Mouse (Mus musculus) stomach, postnatal 0 days (tissue): ENCODE data around the gene Adam6b. TPM values are rescaled to one million over a fixed set of nuclear protein-coding genes. Genes with fewer than 3 reads are reported as not detected.
"Not testable (repeated sequence)": the region's sequence is repeated elsewhere in the genome, so short reads cannot be mapped to it uniquely, and the experiment has no call there.

Source experiments
- ATAC-seq: fragments of 200-750 bp; cut with Nextera tagmentation; 2 replicates; pipeline ENCODE4 v1.8.0; 2017; ENCODE audit not compliant: low FRiP score, low TSS enrichment
- DNase-seq: peaks from one replicate; pipeline ENCODE4 v3.0.0-alpha.2; 2016; ENCODE audit warnings: low spot score
- H3K27ac ChIP-seq: fragments of 300-500 bp; sonication (generic); replicated peaks from 2 replicates; pipeline ENCODE4 v1.5.1; 2014; ENCODE audit warnings: mild to moderate bottlenecking, control low read depth
- H3K27me3 ChIP-seq: fragments of 300-500 bp; sonication (generic); 2 replicates; pipeline ENCODE4 v1.6.1; 2014; ENCODE audit warnings: low read length; ENCODE audit not compliant: control insufficient read depth, insufficient read depth
- H3K36me3 ChIP-seq: fragments of 300-500 bp; sonication (generic); 2 replicates; pipeline ENCODE4 v1.6.1; 2014; ENCODE audit warnings: low read length, mixed read lengths; ENCODE audit not compliant: control insufficient read depth, insufficient read depth
- H3K4me1 ChIP-seq: fragments of 300-500 bp; sonication (generic); replicated peaks from 2 replicates; pipeline ENCODE4 v1.6.1; 2014; ENCODE audit warnings: antibody characterized with exemption; ENCODE audit not compliant: control insufficient read depth, insufficient read depth
- H3K4me2 ChIP-seq: fragments of 300-500 bp; sonication (generic); replicated peaks from 2 replicates; pipeline ENCODE4 v1.6.1; 2014; ENCODE audit warnings: low read depth, mild to moderate bottlenecking, control low read depth, moderate library complexity
- H3K4me3 ChIP-seq: fragments of 300-500 bp; sonication (generic); 2 replicates; pipeline ENCODE4 v1.5.1; 2014; ENCODE audit warnings: low read depth, low read length, control low read depth
- H3K9ac ChIP-seq: fragments of 300-500 bp; sonication (generic); 2 replicates; pipeline ENCODE4 v1.6.1; 2014; ENCODE audit warnings: mild to moderate bottlenecking, low read length, control low read depth, mixed read lengths
- H3K9me3 ChIP-seq: fragments of 300-500 bp; sonication (generic); 2 replicates; pipeline ENCODE4 v1.6.1; 2016; ENCODE audit warnings: low read length; ENCODE audit not compliant: control insufficient read depth
- CTCF ChIP-seq: IDR thresholded peaks from 2 replicates; pipeline ENCODE4 v1.5.1; 2016; ENCODE audit warnings: antibody characterized with exemption, low read depth, mild to moderate bottlenecking, moderate library complexity
- EP300 ChIP-seq: optimal IDR thresholded peaks from 2 replicates; pipeline ENCODE3; 2016; ENCODE audit warnings: antibody characterized with exemption
- WGBS: fragments of 180-500 bp; shearing (Covaris S2); extraction: QIAGEN DNeasy Blood & Tissue Kit; methylation state at CpG from one replicate; pipeline ENCODE4 v1.1.7; 2014; 5-methylcytosine and 5-hydroxymethylcytosine counted together
- polyA plus RNA-seq: library from polyadenylated mRNA; unstranded; fragments of >200 nt; fragmentation: Nextera tagmentation; extraction: Ambion mirVana; gene quantifications from 2 replicates; pipeline ENCODE4 v1.2.1, GENCODE M21; 2015

Gene Adam6b
- not detected in 2 replicates for polyA plus RNA-seq

DNA sequence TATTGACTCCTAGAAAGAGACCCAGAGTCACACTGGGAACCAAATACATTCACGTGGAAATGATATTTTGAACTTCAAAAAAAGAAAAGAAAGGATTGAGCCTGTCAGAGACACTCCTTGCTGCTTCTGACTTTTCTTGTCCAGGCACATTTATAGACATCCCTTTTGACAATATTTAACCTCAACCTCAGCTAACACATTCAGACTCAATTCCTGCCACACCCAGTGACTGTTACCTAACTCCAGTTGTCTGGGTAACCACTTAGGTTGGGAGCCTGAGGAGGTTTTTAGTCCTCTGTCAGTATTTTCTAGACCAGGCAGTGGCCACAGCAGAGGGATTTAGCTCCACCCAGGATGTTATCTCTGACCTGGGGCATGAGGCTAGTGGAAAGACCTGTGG, at the start of gene Adam6b:
Gene Adam6b, plus strand, starts transcription at position 301 of the 400 bp plus-strand sequence.
- H3K9ac ChIP-seq, H3K27me3 ChIP-seq, DNase-seq, H3K4me3 ChIP-seq, ATAC-seq, H3K4me2 ChIP-seq, H3K27ac ChIP-seq, H3K9me3 ChIP-seq, H3K4me1 ChIP-seq, H3K36me3 ChIP-seq: not testable (repeated sequence)
- WGBS: no CpG with 5 or more reads among the region's 1 CpGs

DNA sequence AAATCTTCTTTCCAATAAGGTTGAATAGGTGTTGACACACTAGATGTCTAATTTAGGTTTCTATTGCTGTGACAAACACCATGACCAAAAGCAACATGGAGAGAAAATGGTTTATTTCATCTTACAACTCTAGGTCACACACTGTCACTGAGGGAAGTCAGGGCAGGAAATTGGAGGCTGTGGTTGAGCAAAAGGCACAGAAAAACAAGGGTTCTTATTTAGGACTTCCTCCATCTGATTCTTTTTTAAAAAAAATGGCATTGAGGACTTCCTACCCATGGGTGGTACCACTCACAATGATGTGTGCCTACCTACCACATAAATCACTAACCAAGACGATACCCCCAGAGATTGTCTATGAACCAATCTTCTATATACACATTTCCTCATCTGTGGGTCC, 43.2 kb upstream of the Adam6b start:
- Histone ChIP-seq H3K27me3 (no peaks in the 10 kb centered on the region), H3K9ac (no peak overlapping the region), H3K4me1 (no peaks in the 10 kb centered on the region), H3K27ac (no peak overlapping the region), H3K36me3 (no peaks in the 10 kb centered on the region), H3K4me2 (no peak overlapping the region), H3K4me3 (no peak overlapping the region), H3K9me3 (no peaks in the 10 kb centered on the region)
- 76% methylated on average over 1 of the region's 1 CpGs for WGBS
- TF ChIP-seq CTCF: no peak
- TF ChIP-seq EP300: no peak
- ATAC-seq (no peak), DNase-seq (no peak)

DNA sequence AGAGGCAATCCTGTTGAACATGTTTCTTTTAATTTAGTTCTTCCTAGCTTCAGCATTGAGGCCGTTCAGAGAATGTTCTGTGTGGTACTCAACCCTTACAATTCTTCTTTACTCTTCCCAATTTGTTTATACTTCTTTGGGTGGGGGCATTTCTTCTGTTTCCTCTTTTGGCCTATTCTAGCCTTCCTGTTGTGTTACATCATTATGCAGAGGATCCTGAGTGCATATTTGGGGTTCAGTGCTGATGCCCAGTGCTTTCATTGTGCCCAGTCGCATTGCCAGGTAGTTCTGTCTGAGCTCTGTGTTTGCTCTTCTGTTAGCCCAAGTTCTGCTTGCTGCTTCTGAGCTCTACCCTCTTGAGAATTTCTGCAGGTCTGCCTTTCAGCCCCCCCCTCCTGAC, 13.1 kb upstream of the Adam6b start:
- ATAC-seq (no peak), DNase-seq (no peak)
- Histone ChIP-seq H3K4me2 (no peak overlapping the region), H3K27ac (no peak overlapping the region), H3K4me1 (no peaks in the 10 kb centered on the region), H3K9me3 (no peaks in the 10 kb centered on the region), H3K27me3 (no peaks in the 10 kb centered on the region), H3K9ac (no peak overlapping the region), H3K4me3 (no peak overlapping the region), H3K36me3 (no peaks in the 10 kb centered on the region)
- no peak for TF ChIP-seq EP300
- TF ChIP-seq CTCF: no peak
- WGBS: 70% methylated on average over 2 of the region's 2 CpGs

DNA sequence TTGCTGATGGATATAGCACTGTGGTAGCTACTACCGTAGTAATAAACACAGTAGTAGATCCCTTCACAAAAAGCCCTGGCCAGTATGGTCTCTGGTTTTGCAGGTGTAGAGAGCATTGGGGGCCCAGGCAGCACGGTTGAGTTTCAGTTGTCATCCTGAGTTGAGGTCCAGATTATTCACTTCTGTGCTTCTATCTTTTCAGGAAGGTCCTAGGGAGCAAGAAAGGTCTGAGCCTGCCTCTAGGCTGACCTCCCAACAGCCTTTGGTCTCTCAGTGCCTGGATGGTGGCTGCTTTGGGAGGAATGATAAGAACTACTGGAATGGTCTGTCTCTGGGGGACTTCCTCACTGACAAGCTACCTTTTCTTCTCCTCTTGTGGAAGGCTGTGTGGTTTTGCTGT, 7.2 kb upstream of the Adam6b start:
- H3K4me1 ChIP-seq: no peaks in the 10 kb centered on the region
- no peak overlapping the region for H3K4me3 ChIP-seq
- ATAC-seq (no peak), DNase-seq (no peak)
- H3K9ac ChIP-seq: no peak overlapping the region
- no peak overlapping the region for H3K27ac ChIP-seq
- WGBS: 83% methylated on average over 2 of the region's 2 CpGs
- no peaks in the 10 kb centered on the region for H3K36me3 ChIP-seq
- H3K27me3 ChIP-seq: no peaks in the 10 kb centered on the region
- no peaks in the 10 kb centered on the region for H3K9me3 ChIP-seq
- H3K4me2 ChIP-seq: no peak overlapping the region
- no peak for TF ChIP-seq EP300
- no peak for TF ChIP-seq CTCF

DNA sequence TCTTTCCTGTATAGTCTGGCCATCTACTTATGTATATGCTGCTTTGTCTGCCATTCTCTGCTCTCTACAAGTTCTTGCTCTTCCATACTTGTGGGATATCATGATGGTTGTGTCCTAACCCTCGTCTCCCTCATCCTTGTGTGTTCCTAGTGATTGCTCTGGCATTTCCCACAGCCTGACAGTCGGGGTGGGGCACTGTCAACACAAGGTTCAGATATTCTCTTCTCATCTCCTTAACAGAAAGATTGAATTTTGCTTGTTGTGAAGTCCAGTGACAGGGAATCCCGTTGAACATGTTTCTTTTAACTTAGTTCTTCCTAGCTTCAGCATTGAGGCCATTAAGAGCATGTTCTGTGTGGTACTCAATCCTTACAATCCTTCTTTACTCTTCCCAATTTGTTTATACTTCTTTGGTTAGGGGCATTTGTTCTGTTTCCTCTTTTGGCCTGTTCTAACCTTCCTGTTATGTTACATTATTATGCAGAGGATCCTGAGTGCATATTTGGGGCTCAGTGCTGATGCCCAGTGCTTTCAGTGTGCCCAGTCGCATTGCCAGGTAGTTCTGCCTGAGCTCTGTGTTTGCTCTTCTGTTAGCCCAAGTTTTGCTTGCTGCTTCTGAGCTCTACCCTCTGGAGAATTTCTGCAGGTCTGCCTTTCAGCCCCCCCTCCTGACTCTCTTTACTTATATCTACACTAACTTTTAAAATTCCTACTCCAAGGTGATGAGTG, 6.5 kb upstream of the Adam6b start:
- Histone ChIP-seq H3K27ac (no peak overlapping the region), H3K4me1 (no peaks in the 10 kb centered on the region), H3K9me3 (no peaks in the 10 kb centered on the region), H3K9ac (no peak overlapping the region), H3K36me3 (no peaks in the 10 kb centered on the region), H3K4me2 (no peak overlapping the region), H3K27me3 (no peaks in the 10 kb centered on the region), H3K4me3 (no peak overlapping the region)
- ATAC-seq: no peak
- no peak for DNase-seq
- TF ChIP-seq CTCF (no peak), EP300 (no peak)
- 42% methylated on average over 4 of the region's 4 CpGs for WGBS

DNA sequence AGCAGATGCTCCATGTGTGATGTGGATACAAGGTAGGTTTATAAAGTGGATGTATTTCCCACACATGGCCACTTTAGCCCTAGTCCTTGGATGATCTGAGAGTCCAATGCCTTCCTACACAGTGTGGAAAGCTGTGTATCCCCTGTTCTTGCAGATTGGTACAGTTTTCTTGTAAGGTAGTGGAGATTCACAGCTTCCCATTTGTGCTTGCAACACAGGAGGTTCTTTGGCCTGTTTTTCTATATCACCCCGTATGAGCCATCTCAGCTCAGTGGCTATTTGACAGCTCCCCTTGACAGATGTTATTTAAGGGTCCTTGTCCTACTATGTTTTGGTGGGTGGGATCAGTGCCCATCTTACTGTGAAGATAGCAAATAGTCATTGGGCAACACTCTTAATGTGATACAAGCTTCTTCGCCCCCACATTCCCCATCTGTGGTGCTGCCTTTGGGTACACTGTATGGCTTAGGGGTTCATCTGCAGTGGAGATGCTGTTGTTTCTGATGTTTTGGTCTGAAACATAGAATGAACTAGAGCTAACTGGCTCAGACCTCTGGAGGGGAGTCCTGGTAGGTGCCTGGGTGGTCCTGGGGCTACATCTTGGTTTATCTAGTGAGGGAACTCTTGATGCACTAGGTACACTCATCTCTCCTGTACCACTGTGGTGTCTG, 5.7 kb upstream of the Adam6b start:
- no peak for TF ChIP-seq EP300
- TF ChIP-seq CTCF: no peak

More for the DNA sequence above, 5.7 kb upstream of the Adam6b start:
- H3K27me3 ChIP-seq: no peaks in the 10 kb centered on the region
- H3K9ac ChIP-seq: no peak overlapping the region
- no peaks in the 10 kb centered on the region for H3K36me3 ChIP-seq
- DNase-seq (no peak), ATAC-seq (no peak)
- no peaks in the 10 kb centered on the region for H3K9me3 ChIP-seq
- no peak overlapping the region for H3K4me2 ChIP-seq
- H3K27ac ChIP-seq: no peak overlapping the region
- WGBS: 81% methylated on average over 2 of the region's 2 CpGs
- no peaks in the 10 kb centered on the region for H3K4me1 ChIP-seq
- H3K4me3 ChIP-seq: no peak overlapping the region
